Mouse (Mus musculus): Measurements from ENCODE around the gene Tmem237.

The Tmem237 gene

GRCm38 (mm10) chr1:59102071-59102470 lies 18.1 kb downstream of the Tmem237 start:
- DNase-seq (ENCODE audit: low read depth, low spot score), result no peak

GRCm38 (mm10) chr1:59101020-59101419 lies 19.2 kb downstream of the Tmem237 start:
- DNase-seq (ENCODE audit: low read depth, low spot score), result no peak

GRCm38 (mm10) chr1:59094705-59095104 lies 25.5 kb downstream of the Tmem237 start, which contains the start of gene C2cd6:
Gene C2cd6 (minus strand): TSS chr1:59094900.
- DNase-seq (ENCODE audit: low read depth, low spot score), result no peak

- peak; percentile 34 for DNase-seq (ENCODE audit: low read depth, low spot score)
These were observed 49.3 kb downstream of the Tmem237 start for GRCm38 (mm10) chr1:59070867-59071266.

- DNase-seq (ENCODE audit: low read depth, low spot score), result peak; percentile 4
These were observed 52.2 kb downstream of the Tmem237 start for GRCm38 (mm10) chr1:59067976-59068375.

GRCm38 (mm10) chr1:59063697-59064096 lies 56.5 kb downstream of the Tmem237 start:
- no peak for DNase-seq (ENCODE audit: low read depth, low spot score)

- DNase-seq (ENCODE audit: low read depth, low spot score), result no peak
These were observed 63.3 kb downstream of the Tmem237 start for GRCm38 (mm10) chr1:59056955-59057354.

GRCm38 (mm10) chr1:59051306-59051705 lies 68.9 kb downstream of the Tmem237 start:
- DNase-seq (ENCODE audit: low read depth, low spot score), result no peak
